Mouse (Mus musculus): ENCODE measurements at regions not wholly inside any gene's neighbourhood (a gene's known extent, or its start where the extent isn't known, plus 50 kb on each side); places are given as distances from the start of the nearest gene placed in this dataset.

DNA sequence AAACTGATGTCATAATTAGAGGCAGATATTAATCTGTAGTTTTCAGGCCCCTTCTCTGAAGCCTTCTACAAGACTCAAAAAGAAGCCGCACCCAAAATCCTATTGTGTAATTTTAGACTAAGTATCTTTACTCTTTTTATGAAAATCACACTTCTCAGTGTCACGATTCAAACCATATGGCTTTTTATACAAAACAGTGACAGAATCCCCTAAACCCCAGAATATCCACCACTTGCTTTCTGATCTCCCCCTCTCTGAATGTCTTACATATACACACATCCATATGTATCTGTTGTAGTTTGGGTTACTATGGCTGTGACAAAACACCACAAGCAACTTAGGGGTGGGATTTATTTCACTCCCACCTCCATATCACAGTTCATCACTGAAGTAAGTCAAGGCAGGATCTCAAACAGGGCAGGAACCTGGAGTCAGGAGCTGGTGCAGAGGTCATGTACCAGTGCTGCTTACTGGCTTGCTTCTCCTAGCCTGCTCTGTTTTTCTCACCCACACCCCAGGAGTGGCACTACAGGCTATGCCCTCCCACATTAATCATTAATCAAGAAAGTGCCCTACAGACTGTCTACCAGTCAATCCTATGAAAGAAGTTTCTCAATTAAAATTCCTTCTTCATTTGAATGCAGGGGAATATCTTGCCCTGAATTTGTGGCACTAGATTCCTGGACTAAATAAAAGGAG is 59.3 kb upstream of the B3gat1 start:
- Histone ChIP-seq H3K4me1 (ENCODE audit: control insufficient read depth, insufficient read depth, low read length) (peaks cover 2% of the 10 kb centered on the region; the same call in 1 of the 2 replicates), H3K4me3 (ENCODE audit: insufficient read depth, low read length) (no peak overlapping the region), H3K27ac (ENCODE audit: insufficient read depth, low read length) (no peak overlapping the region)
- TF ChIP-seq CTCF (IDR thresholded peaks at IDR 0.05; ENCODE audit: extremely low read depth, insufficient read depth, low read length) (no peak), POLR2A (IDR thresholded peaks at IDR 0.05; ENCODE audit: extremely low read depth, insufficient read depth, low read length) (no peak)

- no peak for TF ChIP-seq POLR2A (IDR thresholded peaks at IDR 0.05; ENCODE audit: extremely low read depth, insufficient read depth, low read length)
- TF ChIP-seq CTCF (IDR thresholded peaks at IDR 0.05; ENCODE audit: extremely low read depth, insufficient read depth, low read length), result no peak
- Histone ChIP-seq H3K27ac (ENCODE audit: insufficient read depth, low read length) (no peak overlapping the region), H3K4me1 (ENCODE audit: control insufficient read depth, insufficient read depth, low read length) (peaks cover 2% of the 10 kb centered on the region; the same call in 1 of the 2 replicates), H3K4me3 (ENCODE audit: insufficient read depth, low read length) (no peak overlapping the region)
Observed at GRCm38 (mm10) chr9:26678288-26678687, 55.2 kb upstream of the B3gat1 start.

DNA sequence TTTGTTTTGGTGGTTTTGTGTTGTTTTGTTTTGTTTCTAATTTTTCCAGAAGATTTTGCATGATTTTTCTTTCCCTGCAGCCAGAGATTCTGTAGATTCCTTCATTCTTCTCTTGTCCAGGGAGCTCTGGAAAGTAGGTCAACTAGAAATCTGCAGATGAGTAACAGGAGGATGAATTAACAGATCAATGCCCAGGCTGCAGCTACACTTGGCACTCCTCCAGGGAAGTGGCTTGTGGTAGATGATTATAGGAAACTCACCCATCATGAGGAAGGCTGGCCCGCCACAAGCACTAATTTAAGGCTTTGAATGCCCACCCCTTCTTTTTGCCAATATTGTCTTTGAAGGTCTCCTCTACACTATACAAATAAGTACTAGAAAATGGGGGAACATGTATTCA is 52.0 kb upstream of the B3gat1 start:
- Histone ChIP-seq H3K4me1 (ENCODE audit: control insufficient read depth, insufficient read depth, low read length) (no peaks in the 10 kb centered on the region), H3K4me3 (ENCODE audit: insufficient read depth, low read length) (no peak overlapping the region), H3K27ac (ENCODE audit: insufficient read depth, low read length) (no peak overlapping the region)
- TF ChIP-seq POLR2A (IDR thresholded peaks at IDR 0.05; ENCODE audit: extremely low read depth, insufficient read depth, low read length), result no peak
- no peak for TF ChIP-seq CTCF (IDR thresholded peaks at IDR 0.05; ENCODE audit: extremely low read depth, insufficient read depth, low read length)

Measured in cortical plate, adult 2 months (tissue).